Mouse (Mus musculus) kidney, postnatal 0 days (tissue): Measurements from ENCODE around the gene Gm10638. TPM values are rescaled to one million over a fixed set of nuclear protein-coding genes. Genes with fewer than 3 reads are reported as not detected.

Experiments used
- ATAC-seq: fragments of 200-750 bp; cut with Nextera tagmentation; replicated peaks from 2 replicates; pipeline ENCODE4 v1.8.0; 2017; ENCODE audit warnings: low read depth, moderate number of reproducible peaks, moderate TSS enrichment, moderate library complexity; ENCODE audit not compliant: low FRiP score
- DNase-seq: peaks from one replicate; pipeline ENCODE4 v3.0.0-alpha.2; 2016; ENCODE audit warnings: low spot score
- H3K27ac ChIP-seq: fragments of 300-500 bp; sonication (generic); 2 replicates; pipeline ENCODE4 v1.5.1; 2014; ENCODE audit warnings: mild to moderate bottlenecking
- H3K27me3 ChIP-seq: fragments of 300-500 bp; sonication (generic); 2 replicates; pipeline ENCODE4 v1.6.1; 2014; ENCODE audit warnings: low read length, mixed read lengths; ENCODE audit not compliant: insufficient read depth
- H3K36me3 ChIP-seq: fragments of 300-500 bp; sonication (generic); 2 replicates; pipeline ENCODE4 v1.6.1; 2014; ENCODE audit warnings: low read length, mixed read lengths; ENCODE audit not compliant: insufficient read depth
- H3K4me1 ChIP-seq: fragments of 300-500 bp; sonication (generic); replicated peaks from 2 replicates; pipeline ENCODE4 v1.6.1; 2014; ENCODE audit warnings: antibody characterized with exemption, low read length, mixed read lengths; ENCODE audit not compliant: insufficient read depth
- H3K4me2 ChIP-seq: fragments of 300-500 bp; sonication (generic); 2 replicates; pipeline ENCODE4 v1.6.1; 2014; ENCODE audit warnings: mild to moderate bottlenecking, low read length, moderate library complexity, mixed read lengths
- H3K4me3 ChIP-seq: fragments of 300-500 bp; sonication (generic); replicated peaks from 2 replicates; pipeline ENCODE4 v1.5.1; 2014; ENCODE audit warnings: low read depth, low read length
- H3K9ac ChIP-seq: fragments of 300-500 bp; sonication (generic); 2 replicates; pipeline ENCODE4 v1.6.1; 2014; ENCODE audit warnings: low read depth, low read length
- H3K9me3 ChIP-seq: fragments of 300-500 bp; sonication (generic); replicated peaks from 2 replicates; pipeline ENCODE4 v1.6.1; 2016; ENCODE audit warnings: low read length, inconsistent platforms, mixed read lengths
- CTCF ChIP-seq: IDR thresholded peaks from 2 replicates; pipeline ENCODE4 v1.5.1; 2016; ENCODE audit warnings: antibody characterized with exemption, low read depth, mild to moderate bottlenecking, moderate library complexity
- WGBS: fragments of 180-500 bp; shearing (Covaris S2); extraction: QIAGEN DNeasy Blood & Tissue Kit; methylation state at CpG from one replicate; pipeline ENCODE4 v1.1.7; 2014; 5-methylcytosine and 5-hydroxymethylcytosine counted together
- polyA plus RNA-seq: library from polyadenylated mRNA; unstranded; fragments of >200 nt; fragmentation: Nextera tagmentation; extraction: Ambion mirVana; gene quantifications from 2 replicates; pipeline ENCODE4 v1.2.1, GENCODE M21; 2015

Gm10638 gene
- polyA plus RNA-seq, 1 experiment from 2014 or later = 6.9 TPM

GRCm38 (mm10) chr8:86734171-86734570 is 11.3 kb upstream of the Gm10638 start:
- Histone ChIP-seq H3K9ac (no peak overlapping the region), H3K27ac (no peak overlapping the region), H3K4me2 (no peak overlapping the region), H3K36me3 (no peaks in the 10 kb centered on the region), H3K4me1 (peaks cover 17% of the 10 kb centered on the region), H3K4me3 (no peak overlapping the region), H3K9me3 (no peaks in the 10 kb centered on the region), H3K27me3 (no peaks in the 10 kb centered on the region)
- 60% methylated on average over 4 of the region's 4 CpGs for WGBS
- ATAC-seq (no peak), DNase-seq (no peak)
- TF ChIP-seq CTCF = no peak

GRCm38 (mm10) chr8:86734954-86735353 is 10.5 kb upstream of the Gm10638 start:
- no peaks in the 10 kb centered on the region for H3K27me3 ChIP-seq
- 70% methylated on average over 1 of the region's 1 CpGs for WGBS
- DNase-seq (no peak), ATAC-seq (no peak)
- H3K4me1 ChIP-seq = peaks cover 17% of the 10 kb centered on the region
- H3K36me3 ChIP-seq = no peaks in the 10 kb centered on the region
- TF ChIP-seq CTCF = no peak
- no peak overlapping the region for H3K4me2 ChIP-seq
- no peak overlapping the region for H3K9ac ChIP-seq
- 0 out of 2 replicates have a peak overlapping the region, but pooled peaks have one; percentile 3 for H3K27ac ChIP-seq
- no peak overlapping the region for H3K4me3 ChIP-seq
- H3K9me3 ChIP-seq = no peaks in the 10 kb centered on the region

GRCm38 (mm10) chr8:86735446-86736111 is 9.9 kb upstream of the Gm10638 start:
- Histone ChIP-seq H3K9ac (no peak overlapping the region), H3K4me2 (no peak overlapping the region), H3K36me3 (no peaks in the 10 kb centered on the region), H3K4me1 (peaks cover 14% of the 10 kb centered on the region), H3K9me3 (no peaks in the 10 kb centered on the region), H3K27me3 (no peaks in the 10 kb centered on the region), H3K4me3 (no peak overlapping the region), H3K27ac (no peak overlapping the region)
- DNase-seq (no peak), ATAC-seq (no peak)
- no peak for TF ChIP-seq CTCF
- WGBS = 32% methylated on average over 3 of the region's 3 CpGs

- no peak for DNase-seq
- H3K36me3 ChIP-seq = no peaks in the 10 kb centered on the region
- H3K27ac ChIP-seq = no peak overlapping the region
- peaks cover 21% of the 10 kb centered on the region; the same call in 1 of the 2 replicates for H3K4me1 ChIP-seq
- no peak for TF ChIP-seq CTCF
- H3K9ac ChIP-seq = no peak overlapping the region
- ATAC-seq = no peak
- no peaks in the 10 kb centered on the region for H3K9me3 ChIP-seq
- H3K4me3 ChIP-seq = no peak overlapping the region
- H3K4me2 ChIP-seq = no peak overlapping the region
- no peaks in the 10 kb centered on the region for H3K27me3 ChIP-seq
Measured at GRCm38 (mm10) chr8:86740899-86741298, 4.6 kb upstream of the Gm10638 start.

GRCm38 (mm10) chr8:86741627-86742026 is 3.9 kb upstream of the Gm10638 start:
- no peak for DNase-seq
- no peak for ATAC-seq
- Histone ChIP-seq H3K4me3 (no peak overlapping the region), H3K4me2 (no peak overlapping the region), H3K9me3 (no peaks in the 10 kb centered on the region), H3K27me3 (no peaks in the 10 kb centered on the region), H3K9ac (no peak overlapping the region), H3K27ac (no peak overlapping the region), H3K4me1 (peaks cover 19% of the 10 kb centered on the region; the same call in 1 of the 2 replicates), H3K36me3 (no peaks in the 10 kb centered on the region)
- TF ChIP-seq CTCF = no peak

- 80% methylated on average over 7 of the region's 7 CpGs for WGBS
- Histone ChIP-seq H3K4me1 (peaks cover 23% of the 10 kb centered on the region; the same call in 1 of the 2 replicates), H3K27ac (no peak overlapping the region), H3K9me3 (no peaks in the 10 kb centered on the region), H3K9ac (no peak overlapping the region), H3K4me3 (no peak overlapping the region), H3K36me3 (no peaks in the 10 kb centered on the region), H3K27me3 (no peaks in the 10 kb centered on the region), H3K4me2 (no peak overlapping the region)
- ATAC-seq (no peak), DNase-seq (no peak)
- TF ChIP-seq CTCF = no peak
Measured at GRCm38 (mm10) chr8:86742605-86743345, 2.7 kb upstream of the Gm10638 start.
